In genomic region chr11:69706775-69707479, GRCm38 (mm10) we compare ENCODE assay signal across 8 mouse cellular contexts. TPM values are rescaled to one million over a fixed set of nuclear protein-coding genes. Genes with fewer than 3 reads are reported as not detected.
DNase-seq lines count a peak whose midpoint lies in the region; TF ChIP-seq lines count a peak whose summit lies in the region.

No protein-coding gene starts in this region.

- WGBS in heart, adult 2 months: 42% methylated on average over 6 of the region's 6 CpGs
- 49% methylated on average over 6 of the region's 6 CpGs for WGBS in heart, embryonic 10.5 days

- intact Hi-C loops in heart, adult 2 months (cut with DNase I): no loop called here

- peak; percentile 92 for TF ChIP-seq EP300 in heart, adult 2 months (IDR thresholded peaks at IDR 0.05; ENCODE audit: insufficient read depth, low read depth, low read length)

- H3K4me3 ChIP-seq in heart, adult 2 months: no peak overlapping the region
- no peak overlapping the region for H3K4me3 ChIP-seq in heart, embryonic 10.5 days

- H3K79me2 ChIP-seq in heart, adult 2 months (replicated peaks; ENCODE audit: control insufficient read depth, insufficient read depth, low read length): no peaks in the 10 kb centered on the region

- no peaks in the 10 kb centered on the region for H3K9me3 ChIP-seq in heart, embryonic 10.5 days

- no peaks in the 10 kb centered on the region for H3K36me3 ChIP-seq in heart, adult 2 months (ENCODE audit: control insufficient read depth, insufficient read depth, low read length)
- no peaks in the 10 kb centered on the region for H3K36me3 ChIP-seq in heart, embryonic 10.5 days

- no peak for TF ChIP-seq POLR2A in heart, adult 2 months (IDR thresholded peaks at IDR 0.05; ENCODE audit: insufficient read depth, low read depth, low read length)

- H3K9ac ChIP-seq in heart, adult 2 months (ENCODE audit: low read depth, low read length): no peak overlapping the region

- peak; percentile 80 to 87 for DNase-seq in heart, adult 2 months
- DNase-seq in heart, embryonic 10.5 days (ENCODE audit: low spot score): no peak
- peak; percentile 58 for DNase-seq in urinary bladder, postnatal 14 days (ENCODE audit: low spot score)
- DNase-seq in urinary bladder, adult 2 months (ENCODE audit: low spot score): no peak
- peak; percentile 80 for DNase-seq in gastrocnemius, postnatal 10 days
- peak; percentile 61 for DNase-seq in lung, postnatal 25 days (ENCODE audit: low spot score)
- DNase-seq in embryo, embryonic 9.5 days (ENCODE audit: extremely low spot score): no peak
- DNase-seq in c-Kit-positive CD71-positive TER-119-positive erythroid progenitor cells, embryonic 14.5 days (ENCODE audit: low spot score): no peak

- H3K27me3 ChIP-seq in heart, adult 2 months (ENCODE audit: control insufficient read depth, insufficient read depth, low read length): no peaks in the 10 kb centered on the region
- no peaks in the 10 kb centered on the region for H3K27me3 ChIP-seq in heart, embryonic 10.5 days (ENCODE audit: insufficient read depth, poor library complexity, severe bottlenecking)

- peak overlapping the region; percentile 57 for H3K27ac ChIP-seq in heart, adult 2 months
- no peak overlapping the region for H3K27ac ChIP-seq in heart, embryonic 10.5 days

- no peak for TF ChIP-seq CTCF in heart, adult 2 months (IDR thresholded peaks at IDR 0.05)

- peaks cover 4% of the 10 kb centered on the region; the same call in 1 of the 2 replicates for H3K4me1 ChIP-seq in heart, adult 2 months (ENCODE audit: control insufficient read depth, insufficient read depth, low read length)
- peaks cover 16% of the 10 kb centered on the region for H3K4me1 ChIP-seq in heart, embryonic 10.5 days

RNA-seq across cellular contexts. Expression of gene Tnfsfm13, which starts 11.0 kb away (rescaled TPM):
- total RNA-seq in heart, adult 2 months (2021): 1 to 10 TPM; 2.8 to 3.2 TPM
- 3.7 and 4.7 TPM in 2 replicates for polyA plus RNA-seq in heart, adult 2 months (2012; rRNA removed)
- 1.8 and 2.2 TPM in 2 replicates for polyA plus RNA-seq in heart, embryonic 10.5 days (2016; fragmentation: Nextera tagmentation; extraction: Ambion mirVana)
- 10.0 and 10.3 TPM in 2 replicates for polyA plus RNA-seq in urinary bladder, adult 2 months (2012; rRNA removed)
- 1 to 10 TPM; 2.9 to 4.5 TPM for total RNA-seq in gastrocnemius, postnatal 10 days (2021)

RNA-seq across cellular contexts. Expression of gene Tnfsf12, which starts 11.3 kb away (rescaled TPM):
- 10 to 100 TPM; 18.4 to 21.9 TPM for total RNA-seq in heart, adult 2 months (2021)
- 29.2 and 32.0 TPM in 2 replicates for polyA plus RNA-seq in heart, adult 2 months (2012; rRNA removed)
- 3.0 and 4.7 TPM in 2 replicates for polyA plus RNA-seq in heart, embryonic 10.5 days (2016; fragmentation: Nextera tagmentation; extraction: Ambion mirVana)
- polyA plus RNA-seq in urinary bladder, adult 2 months (2012; rRNA removed): 85.4 and 87.0 TPM in 2 replicates
- 10 to 100 TPM; 15.9 to 17.6 TPM for total RNA-seq in gastrocnemius, postnatal 10 days (2021)

RNA-seq across cellular contexts. Expression of gene Tnfsf13, which starts 21.3 kb away (rescaled TPM):
- total RNA-seq in heart, adult 2 months (2021): 1 to 10 TPM; 1.4 to 3.2 TPM
- polyA plus RNA-seq in heart, adult 2 months (2012; rRNA removed): 2.9 and 4.0 TPM in 2 replicates
- 0.25 TPM in 1 of 2 replicates, not detected in the other for polyA plus RNA-seq in heart, embryonic 10.5 days (2016; fragmentation: Nextera tagmentation; extraction: Ambion mirVana)
- 5.1 and 6.8 TPM in 2 replicates for polyA plus RNA-seq in urinary bladder, adult 2 months (2012; rRNA removed)
- 1 to 10 TPM; 1.6 to 2.1 TPM for total RNA-seq in gastrocnemius, postnatal 10 days (2021)

RNA-seq across cellular contexts. Expression of gene Senp3, which starts 25.0 kb away (rescaled TPM):
- total RNA-seq in heart, adult 2 months (2021): 10 to 100 TPM; 31.1 to 33.2 TPM
- polyA plus RNA-seq in heart, adult 2 months (2012; rRNA removed): 35.1 and 51.8 TPM in 2 replicates
- 95.3 and 108 TPM in 2 replicates for polyA plus RNA-seq in heart, embryonic 10.5 days (2016; fragmentation: Nextera tagmentation; extraction: Ambion mirVana)
- 83.4 and 108 TPM in 2 replicates for polyA plus RNA-seq in urinary bladder, adult 2 months (2012; rRNA removed)
- total RNA-seq in gastrocnemius, postnatal 10 days (2021): 10 to 100 TPM; 29.5 to 36.0 TPM

RNA-seq across cellular contexts. Expression of gene Eif4a1, which starts 34.7 kb away (rescaled TPM):
- total RNA-seq in heart, adult 2 months (2021): 100 to 1,000 TPM; 173 to 198 TPM
- polyA plus RNA-seq in heart, adult 2 months (2012; rRNA removed): 147 and 250 TPM in 2 replicates
- polyA plus RNA-seq in heart, embryonic 10.5 days (2016; fragmentation: Nextera tagmentation; extraction: Ambion mirVana): 481 and 586 TPM in 2 replicates
- 461 and 554 TPM in 2 replicates for polyA plus RNA-seq in urinary bladder, adult 2 months (2012; rRNA removed)
- total RNA-seq in gastrocnemius, postnatal 10 days (2021): 100 to 1,000 TPM; 216 to 234 TPM

Comparison
In these comparisons a context has a peak if more than half of its experiments do, and no peak if none do; other contexts are left out.
1. DNase-seq: peak in heart, adult 2 months (2 of 2), urinary bladder, postnatal 14 days (single experiment), gastrocnemius, postnatal 10 days (single experiment) and lung, postnatal 25 days (single experiment); none in heart, embryonic 10.5 days (single experiment), urinary bladder, adult 2 months (single experiment), embryo, embryonic 9.5 days (single experiment) and c-Kit-positive CD71-positive TER-119-positive erythroid progenitor cells, embryonic 14.5 days (single experiment).